Mouse (Mus musculus) embryonic facial prominence, embryonic 14.5 days (tissue): ENCODE measurements at regions not wholly inside any gene's neighbourhood (a gene's known extent, or its start where the extent isn't known, plus 50 kb on each side); places are given as distances from the start of the nearest gene placed in this dataset.
A peak's percentile ranks its signal among the peaks of the same experiment; 100 is the strongest.

Experiments
- ATAC-seq: fragments of 200-750 bp; cut with Nextera tagmentation; 2 replicates; pipeline ENCODE4 v1.8.0; 2017; ENCODE audit warnings: low read depth, moderate number of reproducible peaks, moderate TSS enrichment
- DNase-seq: peaks from one replicate; pipeline ENCODE4 v3.0.0-alpha.2; 2015; ENCODE audit warnings: low spot score
- H3K27ac ChIP-seq: fragments of 300-500 bp; sonication (generic); replicated peaks from 2 replicates; pipeline ENCODE4 v1.5.1; 2014; ENCODE audit warnings: low read depth, mild to moderate bottlenecking, low read length, moderate library complexity
- H3K27me3 ChIP-seq: fragments of 300-500 bp; sonication (generic); replicated peaks from 2 replicates; pipeline ENCODE4 v1.6.1; 2014; ENCODE audit warnings: low read length; ENCODE audit not compliant: control insufficient read depth, insufficient read depth
- H3K36me3 ChIP-seq: fragments of 300-500 bp; sonication (generic); 2 replicates; pipeline ENCODE4 v1.6.1; 2014; ENCODE audit warnings: low read length, mixed read lengths; ENCODE audit not compliant: control insufficient read depth, insufficient read depth
- H3K4me1 ChIP-seq: fragments of 300-500 bp; sonication (generic); 2 replicates; pipeline ENCODE4 v1.6.1; 2014; ENCODE audit warnings: antibody characterized with exemption, low read length; ENCODE audit not compliant: control insufficient read depth, insufficient read depth
- H3K4me2 ChIP-seq: fragments of 300-500 bp; sonication (generic); 2 replicates; pipeline ENCODE4 v1.6.1; 2014; ENCODE audit warnings: low read depth, mild to moderate bottlenecking, low read length, moderate library complexity, mixed read lengths
- H3K4me3 ChIP-seq: fragments of 300-500 bp; sonication (generic); 2 replicates; pipeline ENCODE4 v1.5.1; 2014; ENCODE audit warnings: low read depth, mild to moderate bottlenecking, low read length
- H3K9ac ChIP-seq: fragments of 300-500 bp; sonication (generic); 2 replicates; pipeline ENCODE4 v1.6.1; 2014; ENCODE audit warnings: low read depth, mild to moderate bottlenecking, low read length, moderate library complexity, mixed read lengths
- H3K9me3 ChIP-seq: fragments of 300-500 bp; sonication (generic); 2 replicates; pipeline ENCODE4 v1.6.1; 2016; ENCODE audit warnings: low read length; ENCODE audit not compliant: control insufficient read depth
- WGBS: fragments of 180-500 bp; shearing (Covaris S2); extraction: QIAGEN DNeasy Blood & Tissue Kit; methylation state at CpG from one replicate; pipeline ENCODE4 v1.1.7; 2014; 5-methylcytosine and 5-hydroxymethylcytosine counted together

GRCm38 (mm10) chr8:126720473-126721145 lies 126.8 kb upstream of the Irf2bp2 start:
- WGBS, result 85% methylated on average over 4 of the region's 4 CpGs
- Histone ChIP-seq H3K27ac (peak overlapping the region; percentile 39; the same call in 1 of the 2 replicates), H3K27me3 (no peaks in the 10 kb centered on the region), H3K4me2 (no peak overlapping the region), H3K36me3 (no peaks in the 10 kb centered on the region), H3K4me3 (no peak overlapping the region), H3K9me3 (no peaks in the 10 kb centered on the region), H3K9ac (no peak overlapping the region), H3K4me1 (peaks cover 12% of the 10 kb centered on the region)
- ATAC-seq, result peak; percentile 47; the same call in 1 of the 2 replicates
- DNase-seq, result peak; percentile 46

DNA sequence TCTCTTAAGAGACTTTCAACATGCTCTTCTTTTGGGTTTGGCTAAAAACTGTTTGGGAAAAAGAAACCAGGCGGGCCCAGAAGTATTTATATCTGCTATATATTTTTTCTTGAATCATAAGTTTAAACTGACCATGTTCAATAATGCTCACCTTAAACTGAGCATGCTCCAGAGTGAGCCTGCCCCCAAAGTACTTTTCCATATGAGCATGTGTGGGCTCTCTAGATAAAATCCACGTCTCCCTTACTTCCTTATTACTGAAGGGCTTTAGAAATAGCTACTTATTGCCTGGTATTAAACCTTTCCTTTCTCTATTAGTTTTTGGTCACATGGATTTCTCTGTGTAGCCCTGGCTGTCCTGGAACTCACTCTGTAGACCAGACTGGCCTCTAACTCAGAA lies 126.0 kb upstream of the Irf2bp2 start:
- no peaks in the 10 kb centered on the region for H3K27me3 ChIP-seq
- peaks cover 12% of the 10 kb centered on the region for H3K4me1 ChIP-seq
- no peak overlapping the region for H3K4me2 ChIP-seq
- no peak overlapping the region for H3K27ac ChIP-seq
- 67% methylated on average over 2 of the region's 2 CpGs for WGBS
- no peaks in the 10 kb centered on the region for H3K36me3 ChIP-seq
- H3K4me3 ChIP-seq, result no peak overlapping the region
- no peak overlapping the region for H3K9ac ChIP-seq
- no peaks in the 10 kb centered on the region for H3K9me3 ChIP-seq
- no peak for ATAC-seq
- DNase-seq, result no peak

DNA sequence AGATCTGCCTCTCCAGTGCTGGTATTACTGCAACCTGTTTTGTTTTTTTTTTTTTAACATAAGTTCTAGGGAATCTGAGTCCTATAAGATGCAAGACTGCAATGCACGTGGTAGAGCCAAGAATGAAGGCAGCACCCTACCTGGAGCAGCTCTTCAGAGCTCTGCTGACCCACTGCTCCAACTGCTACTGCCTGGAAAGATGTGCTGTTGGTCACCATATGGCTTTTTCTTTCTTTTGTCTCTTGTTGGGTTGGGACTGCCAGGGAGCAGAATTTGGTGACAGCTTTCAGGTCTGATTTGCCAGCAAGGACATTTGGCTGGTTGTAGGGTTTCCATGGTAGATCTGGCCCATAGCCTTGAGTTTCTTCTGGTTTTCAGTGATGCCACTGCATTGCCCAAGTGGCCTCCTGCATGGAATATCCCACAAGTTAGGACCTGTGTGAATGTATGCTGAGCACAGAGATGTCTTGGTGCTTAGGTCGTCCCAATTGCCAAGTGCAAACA lies 123.9 kb upstream of the Irf2bp2 start:
- DNase-seq, result no peak
- no peak overlapping the region for H3K4me3 ChIP-seq
- H3K36me3 ChIP-seq, result no peaks in the 10 kb centered on the region
- no peak overlapping the region for H3K4me2 ChIP-seq
- no peak overlapping the region for H3K27ac ChIP-seq
- no peaks in the 10 kb centered on the region for H3K27me3 ChIP-seq
- 75% methylated on average over 2 of the region's 2 CpGs for WGBS
- H3K9ac ChIP-seq, result no peak overlapping the region
- ATAC-seq, result no peak
- no peaks in the 10 kb centered on the region for H3K9me3 ChIP-seq
- H3K4me1 ChIP-seq, result peaks cover 18% of the 10 kb centered on the region

DNA sequence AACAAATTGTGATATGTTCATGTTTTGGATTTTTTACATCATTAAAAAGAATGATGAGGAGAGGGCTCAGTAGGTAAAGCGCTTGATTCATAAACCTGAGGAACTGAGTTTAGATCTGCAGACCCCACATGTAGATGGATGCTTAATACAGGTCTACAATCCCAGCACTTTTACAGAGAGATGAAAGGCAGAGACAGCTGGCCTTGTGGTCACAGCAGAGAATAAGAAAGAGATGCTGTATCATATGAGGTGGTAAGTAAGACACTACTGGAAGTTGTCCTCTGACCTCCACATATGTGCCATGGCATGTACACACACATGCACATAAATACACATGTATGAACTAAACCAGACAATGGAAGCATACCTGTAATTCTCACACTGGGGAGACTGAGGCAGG lies 121.9 kb upstream of the Irf2bp2 start:
- no peaks in the 10 kb centered on the region for H3K27me3 ChIP-seq
- H3K4me1 ChIP-seq, result peaks cover 13% of the 10 kb centered on the region
- no peaks in the 10 kb centered on the region for H3K9me3 ChIP-seq
- H3K27ac ChIP-seq, result no peak overlapping the region
- no peaks in the 10 kb centered on the region for H3K36me3 ChIP-seq
- no peak overlapping the region for H3K4me2 ChIP-seq
- no peak overlapping the region for H3K9ac ChIP-seq
- ATAC-seq (no peak), DNase-seq (no peak)
- 98% methylated on average over 1 of the region's 1 CpGs for WGBS
- H3K4me3 ChIP-seq, result no peak overlapping the region

DNA sequence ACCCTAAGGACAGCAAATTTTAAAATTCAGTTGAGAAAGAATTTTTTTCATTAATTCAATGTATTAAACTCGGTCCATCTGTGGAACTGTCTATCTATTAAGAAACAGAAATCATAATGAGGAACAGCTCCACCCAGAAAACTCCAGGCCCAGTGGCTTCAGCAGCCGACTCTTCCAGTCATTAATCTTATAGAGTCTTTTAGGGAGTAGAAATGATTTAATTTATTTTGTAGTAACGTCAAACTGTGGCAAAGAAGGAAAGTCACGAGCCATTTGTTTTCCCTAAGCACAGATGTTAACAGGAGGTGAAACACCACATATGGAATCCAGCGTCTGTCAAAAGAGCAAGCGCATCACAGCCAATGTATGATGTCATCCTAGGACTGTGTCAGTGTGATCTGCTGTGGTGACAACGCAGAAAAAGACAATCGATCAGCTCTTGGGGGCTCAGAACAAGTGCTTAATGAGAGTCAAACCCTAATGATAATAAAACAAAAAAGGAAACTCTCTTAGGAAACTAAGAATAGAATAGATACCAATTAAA lies 119.9 kb upstream of the Irf2bp2 start:
- peak overlapping the region; percentile 67 for H3K27ac ChIP-seq
- no peaks in the 10 kb centered on the region for H3K36me3 ChIP-seq
- no peaks in the 10 kb centered on the region for H3K27me3 ChIP-seq
- H3K4me1 ChIP-seq, result peaks cover 13% of the 10 kb centered on the region
- DNase-seq, result no peak
- no peak overlapping the region for H3K4me3 ChIP-seq
- no peak for ATAC-seq
- H3K9ac ChIP-seq, result no peak overlapping the region
- 38% methylated on average over 8 of the region's 8 CpGs for WGBS
- no peaks in the 10 kb centered on the region for H3K9me3 ChIP-seq
- H3K4me2 ChIP-seq, result no peak overlapping the region

GRCm38 (mm10) chr8:126713181-126713580 lies 119.4 kb upstream of the Irf2bp2 start:
- DNase-seq, result no peak
- H3K4me1 ChIP-seq, result peaks cover 15% of the 10 kb centered on the region
- no peak overlapping the region for H3K9ac ChIP-seq
- H3K27me3 ChIP-seq, result no peaks in the 10 kb centered on the region
- H3K4me3 ChIP-seq, result no peak overlapping the region
- no peaks in the 10 kb centered on the region for H3K9me3 ChIP-seq
- WGBS, result 32% methylated on average over 4 of the region's 4 CpGs
- no peaks in the 10 kb centered on the region for H3K36me3 ChIP-seq
- ATAC-seq, result no peak
- no peak overlapping the region for H3K4me2 ChIP-seq
- H3K27ac ChIP-seq, result peak overlapping the region; percentile 67

GRCm38 (mm10) chr8:126712749-126713148 lies 119.0 kb upstream of the Irf2bp2 start:
- Histone ChIP-seq H3K36me3 (no peaks in the 10 kb centered on the region), H3K4me1 (peaks cover 19% of the 10 kb centered on the region), H3K4me2 (no peak overlapping the region), H3K9me3 (no peaks in the 10 kb centered on the region), H3K27ac (peak overlapping the region; percentile 67), H3K9ac (no peak overlapping the region), H3K4me3 (no peak overlapping the region), H3K27me3 (no peaks in the 10 kb centered on the region)
- WGBS, result 39% methylated on average over 6 of the region's 6 CpGs
- peak; percentile 81 for DNase-seq
- ATAC-seq, result peak; percentile 68

GRCm38 (mm10) chr8:126708956-126709355 lies 115.2 kb upstream of the Irf2bp2 start:
- no peak overlapping the region for H3K4me2 ChIP-seq
- WGBS, result 73% methylated on average over 2 of the region's 2 CpGs

More at GRCm38 (mm10) chr8:126708956-126709355, 115.2 kb upstream of the Irf2bp2 start:
- ATAC-seq (no peak), DNase-seq (no peak)
- Histone ChIP-seq H3K9ac (no peak overlapping the region), H3K9me3 (no peaks in the 10 kb centered on the region), H3K4me1 (peaks cover 25% of the 10 kb centered on the region), H3K36me3 (no peaks in the 10 kb centered on the region), H3K27me3 (no peaks in the 10 kb centered on the region), H3K4me3 (no peak overlapping the region), H3K27ac (no peak overlapping the region)
